Mouse (Mus musculus) midbrain, embryonic 15.5 days (tissue): ENCODE measurements at regions not wholly inside any gene's neighbourhood (a gene's known extent, or its start where the extent isn't known, plus 50 kb on each side); places are given as distances from the start of the nearest gene placed in this dataset.

Experiments
- ATAC-seq: fragments of 200-750 bp; cut with Nextera tagmentation; replicated peaks from 2 replicates; pipeline ENCODE4 v1.8.0; 2017; ENCODE audit warnings: moderate TSS enrichment
- H3K27ac ChIP-seq: fragments of 300-500 bp; sonication (generic); 2 replicates; pipeline ENCODE4 v1.5.1; 2015; ENCODE audit warnings: mild to moderate bottlenecking, inconsistent platforms
- H3K27me3 ChIP-seq: fragments of 300-500 bp; sonication (generic); replicated peaks from 2 replicates; pipeline ENCODE4 v1.6.1; 2015; ENCODE audit warnings: inconsistent platforms
- H3K36me3 ChIP-seq: fragments of 300-500 bp; sonication (generic); replicated peaks from 2 replicates; pipeline ENCODE4 v1.6.1; 2015; ENCODE audit warnings: inconsistent platforms
- H3K4me1 ChIP-seq: fragments of 300-500 bp; sonication (generic); 2 replicates; pipeline ENCODE4 v1.6.1; 2015; ENCODE audit warnings: inconsistent platforms
- H3K4me2 ChIP-seq: fragments of 300-500 bp; sonication (generic); 2 replicates; pipeline ENCODE4 v1.6.1; 2015; ENCODE audit warnings: inconsistent platforms, mild to moderate bottlenecking, moderate library complexity
- H3K4me3 ChIP-seq: fragments of 300-500 bp; sonication (generic); 2 replicates; pipeline ENCODE4 v1.5.1; 2015; ENCODE audit warnings: mild to moderate bottlenecking, inconsistent platforms
- H3K9ac ChIP-seq: fragments of 300-500 bp; sonication (generic); 2 replicates; pipeline ENCODE4 v1.6.1; 2015; ENCODE audit warnings: mild to moderate bottlenecking, inconsistent platforms
- H3K9me3 ChIP-seq: fragments of 300-500 bp; sonication (generic); 2 replicates; pipeline ENCODE4 v1.6.1; 2016; ENCODE audit warnings: inconsistent platforms
- WGBS: fragments of 180-500 bp; shearing (Covaris S2); methylation state at CpG from one replicate; pipeline ENCODE4 v1.1.7; 2015; ENCODE audit warnings: mixed read lengths; 5-methylcytosine and 5-hydroxymethylcytosine counted together

GRCm38 (mm10) chr16:78490245-78490644 lies 86.3 kb downstream of the D16Ertd472e start:
- 6% methylated on average over 12 of the region's 12 CpGs for WGBS
- no peaks in the 10 kb centered on the region for H3K9me3 ChIP-seq
- peak overlapping the region; percentile 12 for H3K4me3 ChIP-seq
- H3K9ac ChIP-seq, result no peak overlapping the region
- H3K4me1 ChIP-seq, result peaks cover 7% of the 10 kb centered on the region
- no peaks in the 10 kb centered on the region for H3K36me3 ChIP-seq
- H3K27ac ChIP-seq, result no peak overlapping the region
- H3K27me3 ChIP-seq, result no peaks in the 10 kb centered on the region
- ATAC-seq, result no peak
- H3K4me2 ChIP-seq, result peak overlapping the region; percentile 41

- Histone ChIP-seq H3K27ac (no peak overlapping the region), H3K4me3 (no peak overlapping the region), H3K36me3 (no peaks in the 10 kb centered on the region), H3K27me3 (no peaks in the 10 kb centered on the region), H3K9me3 (no peaks in the 10 kb centered on the region), H3K9ac (no peak overlapping the region), H3K4me2 (no peak overlapping the region), H3K4me1 (peaks cover 7% of the 10 kb centered on the region)
- no peak for ATAC-seq
- WGBS, result 51% methylated on average over 4 of the region's 4 CpGs
These were observed 86.9 kb downstream of the D16Ertd472e start for GRCm38 (mm10) chr16:78489604-78490003.

DNA sequence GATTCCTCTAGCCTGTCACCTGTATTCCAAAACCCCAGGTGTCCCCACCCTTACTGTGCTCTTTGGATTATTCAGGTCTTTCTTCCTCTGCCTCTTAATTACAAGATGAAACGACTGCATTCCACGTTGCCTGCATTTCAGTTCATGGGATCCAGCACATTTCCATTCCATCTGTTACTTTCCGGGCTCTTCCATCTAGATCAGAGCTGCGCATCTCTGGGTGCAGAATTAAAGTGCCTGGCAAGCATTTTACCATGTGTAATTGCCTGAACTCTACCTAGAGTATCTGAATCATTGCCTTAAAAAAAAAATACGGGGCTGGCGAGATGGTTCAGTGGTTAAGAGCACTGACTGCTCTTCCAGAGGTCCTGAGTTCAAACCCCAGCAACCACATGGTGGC lies 90.0 kb downstream of the D16Ertd472e start:
- Histone ChIP-seq H3K36me3 (no peaks in the 10 kb centered on the region), H3K4me1 (peaks cover 7% of the 10 kb centered on the region), H3K4me2 (no peak overlapping the region), H3K27ac (no peak overlapping the region), H3K9me3 (no peaks in the 10 kb centered on the region), H3K9ac (no peak overlapping the region), H3K4me3 (no peak overlapping the region), H3K27me3 (no peaks in the 10 kb centered on the region)
- WGBS, result 87% methylated on average over 6 of the region's 6 CpGs
- ATAC-seq, result no peak

- ATAC-seq, result no peak
- no peak overlapping the region for H3K27ac ChIP-seq
- no peak overlapping the region for H3K9ac ChIP-seq
- no peaks in the 10 kb centered on the region for H3K9me3 ChIP-seq
- H3K36me3 ChIP-seq, result no peaks in the 10 kb centered on the region
- no peak overlapping the region for H3K4me2 ChIP-seq
- H3K4me3 ChIP-seq, result no peak overlapping the region
- no peaks in the 10 kb centered on the region for H3K27me3 ChIP-seq
- WGBS, result 91% methylated on average over 4 of the region's 4 CpGs
- no peaks in the 10 kb centered on the region for H3K4me1 ChIP-seq
These were observed 92.2 kb downstream of the D16Ertd472e start for GRCm38 (mm10) chr16:78484319-78484718.

GRCm38 (mm10) chr16:78481571-78481970 lies 94.9 kb downstream of the D16Ertd472e start:
- no peak overlapping the region for H3K4me2 ChIP-seq
- no peak overlapping the region for H3K4me3 ChIP-seq
- no peak overlapping the region for H3K27ac ChIP-seq
- no peaks in the 10 kb centered on the region for H3K36me3 ChIP-seq
- H3K27me3 ChIP-seq, result no peaks in the 10 kb centered on the region
- no peak overlapping the region for H3K9ac ChIP-seq
- 92% methylated on average over 6 of the region's 6 CpGs for WGBS
- no peaks in the 10 kb centered on the region for H3K9me3 ChIP-seq
- no peak for ATAC-seq
- H3K4me1 ChIP-seq, result no peaks in the 10 kb centered on the region

GRCm38 (mm10) chr16:78481065-78481464 lies 95.4 kb downstream of the D16Ertd472e start:
- 79% methylated on average over 5 of the region's 5 CpGs for WGBS
- H3K27ac ChIP-seq, result no peak overlapping the region
- no peaks in the 10 kb centered on the region for H3K36me3 ChIP-seq
- no peaks in the 10 kb centered on the region for H3K4me1 ChIP-seq
- no peak overlapping the region for H3K4me2 ChIP-seq
- no peak overlapping the region for H3K4me3 ChIP-seq
- H3K9me3 ChIP-seq, result no peaks in the 10 kb centered on the region
- ATAC-seq, result no peak
- no peaks in the 10 kb centered on the region for H3K27me3 ChIP-seq
- H3K9ac ChIP-seq, result no peak overlapping the region

DNA sequence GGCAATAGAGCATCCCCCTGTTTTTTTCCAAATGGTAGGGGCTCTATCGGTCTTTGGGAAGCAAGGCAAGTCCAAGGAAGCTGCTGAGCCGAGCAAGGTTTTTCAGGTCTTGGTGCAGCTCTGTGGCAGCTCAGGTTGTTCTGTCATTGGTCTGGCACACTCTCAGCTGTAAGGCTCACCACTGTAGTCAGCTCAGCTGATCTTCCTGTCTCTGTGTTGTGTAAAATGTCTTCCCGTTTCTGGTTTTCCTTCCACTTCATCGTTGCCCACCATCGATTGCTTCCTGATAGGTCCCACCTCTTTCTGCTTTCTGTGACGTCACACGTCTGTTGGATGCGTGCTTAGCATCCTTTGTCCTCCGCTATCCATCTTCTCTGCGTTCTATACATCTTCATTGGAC lies 96.2 kb downstream of the D16Ertd472e start:
- no peak overlapping the region for H3K4me2 ChIP-seq
- no peak overlapping the region for H3K9ac ChIP-seq
- WGBS, result 93% methylated on average over 10 of the region's 10 CpGs
- no peak overlapping the region for H3K27ac ChIP-seq
- no peaks in the 10 kb centered on the region for H3K36me3 ChIP-seq
- H3K4me3 ChIP-seq, result no peak overlapping the region
- no peaks in the 10 kb centered on the region for H3K27me3 ChIP-seq
- no peak for ATAC-seq
- no peaks in the 10 kb centered on the region for H3K4me1 ChIP-seq
- no peaks in the 10 kb centered on the region for H3K9me3 ChIP-seq

DNA sequence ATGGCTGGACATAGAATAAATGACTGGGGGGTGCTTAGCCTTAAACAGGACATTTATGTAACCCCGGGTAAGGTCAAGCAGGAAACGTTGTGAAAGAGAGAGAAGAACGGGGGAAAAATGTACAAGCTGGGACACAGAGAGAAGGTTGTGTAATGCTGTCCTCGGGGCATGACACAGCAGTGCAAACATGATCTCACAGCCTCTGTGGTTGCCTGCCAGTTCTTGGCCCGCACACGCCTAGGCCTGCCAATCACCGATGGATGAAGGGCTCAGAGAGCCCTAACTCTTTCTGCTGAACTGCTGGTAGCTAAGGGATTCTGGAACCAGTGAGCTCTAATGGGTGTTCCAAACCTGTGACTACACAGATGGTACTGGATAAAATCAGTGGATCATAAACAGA lies 96.5 kb upstream of the Btg3 start:
- Histone ChIP-seq H3K4me1 (no peaks in the 10 kb centered on the region), H3K4me2 (no peak overlapping the region), H3K27me3 (no peaks in the 10 kb centered on the region), H3K9ac (no peak overlapping the region), H3K27ac (no peak overlapping the region), H3K36me3 (no peaks in the 10 kb centered on the region), H3K9me3 (no peaks in the 10 kb centered on the region), H3K4me3 (no peak overlapping the region)
- 87% methylated on average over 7 of the region's 7 CpGs for WGBS
- no peak for ATAC-seq

GRCm38 (mm10) chr16:78459996-78460395 lies 83.0 kb upstream of the Btg3 start:
- no peaks in the 10 kb centered on the region for H3K27me3 ChIP-seq
- H3K36me3 ChIP-seq, result no peaks in the 10 kb centered on the region
- H3K27ac ChIP-seq, result no peak overlapping the region
- 78% methylated on average over 8 of the region's 8 CpGs for WGBS
- no peaks in the 10 kb centered on the region for H3K9me3 ChIP-seq
- H3K4me3 ChIP-seq, result no peak overlapping the region
- no peak for ATAC-seq
- H3K9ac ChIP-seq, result no peak overlapping the region
- no peak overlapping the region for H3K4me2 ChIP-seq
- no peaks in the 10 kb centered on the region for H3K4me1 ChIP-seq

DNA sequence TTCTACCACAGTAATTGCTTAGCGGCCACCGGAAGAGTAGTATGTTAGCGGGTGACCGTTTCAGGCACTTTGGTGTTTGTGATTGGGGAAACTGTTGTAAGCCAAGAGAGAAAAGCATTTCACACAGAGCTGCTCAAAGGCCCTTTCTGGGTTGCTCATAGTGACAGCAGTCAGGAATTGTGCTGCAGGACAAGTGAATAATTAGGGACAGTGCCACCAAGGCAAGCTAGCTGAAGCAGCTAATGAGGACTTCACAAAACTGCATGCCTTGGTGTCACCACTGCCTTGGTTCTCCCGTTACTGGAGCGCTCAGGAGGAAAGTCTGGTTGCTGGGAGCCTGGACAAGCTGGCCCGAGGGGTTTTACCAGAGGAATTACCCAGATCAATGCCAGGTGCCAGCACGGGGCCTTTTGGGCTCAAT lies 80.7 kb upstream of the Btg3 start:
- Histone ChIP-seq H3K4me2 (no peak overlapping the region), H3K9me3 (no peaks in the 10 kb centered on the region), H3K4me1 (no peaks in the 10 kb centered on the region), H3K27me3 (no peaks in the 10 kb centered on the region), H3K4me3 (no peak overlapping the region), H3K27ac (no peak overlapping the region), H3K9ac (no peak overlapping the region), H3K36me3 (no peaks in the 10 kb centered on the region)
- 70% methylated on average over 8 of the region's 8 CpGs for WGBS
- ATAC-seq, result peak; percentile 67; the same call in 1 of the 2 replicates

DNA sequence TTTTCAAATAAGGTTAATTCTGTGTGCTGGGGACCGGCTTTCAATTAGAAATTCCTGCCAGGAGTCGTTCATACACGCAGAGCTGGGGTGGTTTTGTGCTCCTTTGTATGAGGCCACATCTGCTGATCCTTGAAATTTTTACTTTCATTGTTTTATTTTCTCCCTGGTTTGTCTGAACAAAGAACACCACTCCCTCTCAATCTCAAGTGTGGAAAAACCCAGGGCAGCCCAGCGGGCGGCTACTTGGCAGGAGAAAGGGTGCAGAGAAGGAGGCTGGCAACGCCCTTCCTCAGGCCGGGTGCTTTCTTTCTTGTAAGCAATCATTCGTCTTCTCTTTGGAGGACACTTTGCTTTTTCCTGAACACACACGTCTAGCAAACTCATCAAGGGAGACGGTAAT lies 79.4 kb upstream of the Btg3 start:
- Histone ChIP-seq H3K9me3 (no peaks in the 10 kb centered on the region), H3K9ac (no peak overlapping the region), H3K27me3 (no peaks in the 10 kb centered on the region), H3K4me3 (no peak overlapping the region), H3K27ac (no peak overlapping the region), H3K4me1 (no peaks in the 10 kb centered on the region), H3K36me3 (no peaks in the 10 kb centered on the region), H3K4me2 (no peak overlapping the region)
- no peak for ATAC-seq
- 69% methylated on average over 10 of the region's 10 CpGs for WGBS

- H3K27me3 ChIP-seq, result no peaks in the 10 kb centered on the region
- H3K9me3 ChIP-seq, result no peaks in the 10 kb centered on the region
- 91% methylated on average over 9 of the region's 9 CpGs for WGBS
- no peak overlapping the region for H3K27ac ChIP-seq
- H3K4me3 ChIP-seq, result no peak overlapping the region
- no peaks in the 10 kb centered on the region for H3K36me3 ChIP-seq
- no peaks in the 10 kb centered on the region for H3K4me1 ChIP-seq
- ATAC-seq, result no peak
- H3K9ac ChIP-seq, result no peak overlapping the region
- H3K4me2 ChIP-seq, result no peak overlapping the region
These were observed 77.5 kb upstream of the Btg3 start for GRCm38 (mm10) chr16:78454509-78454908.

- Histone ChIP-seq H3K27me3 (no peaks in the 10 kb centered on the region), H3K9me3 (no peaks in the 10 kb centered on the region), H3K27ac (no peak overlapping the region), H3K36me3 (no peaks in the 10 kb centered on the region), H3K4me1 (no peaks in the 10 kb centered on the region), H3K4me2 (no peak overlapping the region), H3K4me3 (no peak overlapping the region), H3K9ac (no peak overlapping the region)
- WGBS, result 13% methylated on average over 10 of the region's 10 CpGs
- 0 out of 2 replicates have a peak, but pooled peaks have one; percentile 63 for ATAC-seq
These were observed 75.3 kb upstream of the Btg3 start for GRCm38 (mm10) chr16:78452303-78452702.

GRCm38 (mm10) chr16:78451750-78452149 lies 74.8 kb upstream of the Btg3 start:
- H3K9me3 ChIP-seq, result no peaks in the 10 kb centered on the region
- no peak for ATAC-seq
- H3K4me2 ChIP-seq, result no peak overlapping the region
- H3K4me1 ChIP-seq, result no peaks in the 10 kb centered on the region
- H3K4me3 ChIP-seq, result no peak overlapping the region
- no peak overlapping the region for H3K9ac ChIP-seq
- WGBS, result 88% methylated on average over 8 of the region's 8 CpGs
- H3K27me3 ChIP-seq, result no peaks in the 10 kb centered on the region
- no peaks in the 10 kb centered on the region for H3K36me3 ChIP-seq
- no peak overlapping the region for H3K27ac ChIP-seq
